Mouse (Mus musculus) midbrain, embryonic 11.5 days (tissue): ENCODE measurements around the gene Ahnak. TPM values are rescaled to one million over a fixed set of nuclear protein-coding genes. Genes with fewer than 3 reads are reported as not detected.
"Not testable (repeated sequence)": the region's sequence is repeated elsewhere in the genome, so short reads cannot be mapped to it uniquely, and the experiment has no call there.

Experiments
- ATAC-seq: fragments of 200-750 bp; cut with Nextera tagmentation; 2 replicates; pipeline ENCODE4 v1.8.0; 2017; ENCODE audit warnings: moderate TSS enrichment, moderate library complexity; ENCODE audit not compliant: low FRiP score
- DNase-seq: peaks from one replicate; pipeline ENCODE4 v3.0.0; 2015; ENCODE audit warnings: low spot score; ENCODE audit errors: missing footprints
- H3K27ac ChIP-seq: fragments of 300-500 bp; sonication (generic); 2 replicates; pipeline ENCODE4 v1.5.1; 2014; ENCODE audit warnings: low read depth, low read length
- H3K27me3 ChIP-seq: fragments of 300-500 bp; sonication (generic); 2 replicates; pipeline ENCODE4 v1.6.1; 2014; ENCODE audit warnings: mild to moderate bottlenecking, low read length, moderate library complexity, mixed read lengths; ENCODE audit not compliant: control insufficient read depth, insufficient read depth
- H3K36me3 ChIP-seq: fragments of 300-500 bp; sonication (generic); 2 replicates; pipeline ENCODE4 v1.6.1; 2014; ENCODE audit warnings: mild to moderate bottlenecking, low read length, moderate library complexity, mixed read lengths; ENCODE audit not compliant: control insufficient read depth, insufficient read depth
- H3K4me1 ChIP-seq: fragments of 300-500 bp; sonication (generic); 2 replicates; pipeline ENCODE4 v1.6.1; 2014; ENCODE audit warnings: low read length; ENCODE audit not compliant: control insufficient read depth, insufficient read depth
- H3K4me2 ChIP-seq: fragments of 300-500 bp; sonication (generic); 2 replicates; pipeline ENCODE4 v1.6.1; 2014; ENCODE audit warnings: mild to moderate bottlenecking, moderate library complexity
- H3K4me3 ChIP-seq: fragments of 300-500 bp; sonication (generic); 2 replicates; pipeline ENCODE4 v1.5.1; 2014; ENCODE audit warnings: low read depth, low read length
- H3K9ac ChIP-seq: fragments of 300-500 bp; sonication (generic); 2 replicates; pipeline ENCODE4 v1.6.1; 2014; ENCODE audit warnings: low read length
- H3K9me3 ChIP-seq: fragments of 300-500 bp; sonication (generic); 2 replicates; pipeline ENCODE4 v1.6.1; 2016; ENCODE audit warnings: low read length; ENCODE audit not compliant: control insufficient read depth
- WGBS: fragments of 180-500 bp; shearing (Covaris S2); extraction: QIAGEN DNeasy Blood & Tissue Kit; methylation state at CpG from one replicate; pipeline ENCODE4 v1.1.7; 2014; 5-methylcytosine and 5-hydroxymethylcytosine counted together
- polyA plus RNA-seq: library from polyadenylated mRNA; unstranded; fragments of >200 nt; fragmentation: Nextera tagmentation; extraction: Ambion mirVana; gene quantifications from 2 replicates; pipeline ENCODE4 v1.2.1, GENCODE M21; 2014

Gene Ahnak
- polyA plus RNA-seq, 1 experiment from 2014 or later: 6.3 TPM

GRCm38 (mm10) chr19:8998546-8998945 is 9.5 kb downstream of the Ahnak start:
- no peak overlapping the region for H3K4me2 ChIP-seq
- H3K9me3 ChIP-seq: no peaks in the 10 kb centered on the region
- 85% methylated on average over 6 of the region's 6 CpGs for WGBS
- H3K4me1 ChIP-seq: no peaks in the 10 kb centered on the region
- no peak overlapping the region for H3K27ac ChIP-seq
- DNase-seq (no peak), ATAC-seq (no peak)
- H3K36me3 ChIP-seq: no peaks in the 10 kb centered on the region
- no peak overlapping the region for H3K4me3 ChIP-seq
- no peak overlapping the region for H3K9ac ChIP-seq
- H3K27me3 ChIP-seq: no peaks in the 10 kb centered on the region

DNA sequence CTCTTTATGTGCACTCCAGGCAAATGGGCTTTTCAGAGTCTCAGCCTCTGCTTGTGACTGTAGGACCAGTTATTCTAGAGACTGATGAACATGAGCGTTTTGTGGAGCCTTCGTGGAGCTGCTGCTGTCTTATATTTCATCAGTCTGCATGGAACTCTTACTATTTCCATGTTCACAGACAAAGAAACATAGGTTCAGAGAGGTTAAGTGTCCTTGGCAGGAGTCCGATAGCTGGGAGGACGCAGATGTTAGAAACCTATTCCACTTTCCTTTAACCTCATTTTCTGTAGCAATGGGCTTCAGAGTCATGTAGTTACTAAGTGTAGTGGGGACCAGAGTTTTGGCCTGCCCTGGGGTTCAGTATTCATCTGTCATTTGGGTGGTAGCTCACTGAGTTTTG is 10.1 kb downstream of the Ahnak start:
- 91% methylated on average over 4 of the region's 4 CpGs for WGBS
- Histone ChIP-seq H3K9me3 (no peaks in the 10 kb centered on the region), H3K27me3 (no peaks in the 10 kb centered on the region), H3K4me1 (no peaks in the 10 kb centered on the region), H3K9ac (no peak overlapping the region), H3K4me2 (no peak overlapping the region), H3K4me3 (no peak overlapping the region), H3K36me3 (no peaks in the 10 kb centered on the region), H3K27ac (no peak overlapping the region)
- ATAC-seq (no peak), DNase-seq (no peak)

- H3K4me3 ChIP-seq, H3K4me1 ChIP-seq, H3K4me2 ChIP-seq, H3K36me3 ChIP-seq, DNase-seq, H3K27me3 ChIP-seq, H3K9ac ChIP-seq, H3K27ac ChIP-seq, ATAC-seq, H3K9me3 ChIP-seq: not testable (repeated sequence)
- 94% methylated on average over 2 of the region's 2 CpGs for WGBS
Observed at GRCm38 (mm10) chr19:9006915-9007314, 17.8 kb downstream of the Ahnak start.

DNA sequence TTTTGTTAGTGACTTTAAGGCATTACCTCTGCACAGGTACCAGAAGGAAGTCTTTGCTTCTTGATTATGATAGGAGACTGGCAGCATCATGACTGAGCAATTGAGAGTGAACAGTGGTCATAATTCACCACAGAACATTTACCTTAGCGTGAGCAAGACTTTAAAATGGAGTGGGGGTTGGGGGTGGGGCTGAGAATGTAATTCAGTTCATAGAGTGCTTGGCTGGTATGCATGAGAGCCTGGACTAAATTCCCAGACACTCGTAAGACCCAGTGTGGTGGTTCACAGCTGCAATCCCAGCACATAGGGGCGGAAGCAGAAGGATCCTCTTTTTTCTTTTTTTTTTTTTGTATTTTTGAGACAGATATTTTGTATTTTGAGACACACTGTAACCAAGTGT is 30.2 kb downstream of the Ahnak start:
- no peaks in the 10 kb centered on the region for H3K27me3 ChIP-seq
- no peak overlapping the region for H3K9ac ChIP-seq
- no peak overlapping the region for H3K27ac ChIP-seq
- no peak for ATAC-seq
- no peaks in the 10 kb centered on the region for H3K36me3 ChIP-seq
- WGBS: 87% methylated on average over 3 of the region's 3 CpGs
- no peak for DNase-seq
- H3K4me3 ChIP-seq: no peak overlapping the region
- no peaks in the 10 kb centered on the region for H3K4me1 ChIP-seq
- H3K4me2 ChIP-seq: no peak overlapping the region
- H3K9me3 ChIP-seq: no peaks in the 10 kb centered on the region

DNA sequence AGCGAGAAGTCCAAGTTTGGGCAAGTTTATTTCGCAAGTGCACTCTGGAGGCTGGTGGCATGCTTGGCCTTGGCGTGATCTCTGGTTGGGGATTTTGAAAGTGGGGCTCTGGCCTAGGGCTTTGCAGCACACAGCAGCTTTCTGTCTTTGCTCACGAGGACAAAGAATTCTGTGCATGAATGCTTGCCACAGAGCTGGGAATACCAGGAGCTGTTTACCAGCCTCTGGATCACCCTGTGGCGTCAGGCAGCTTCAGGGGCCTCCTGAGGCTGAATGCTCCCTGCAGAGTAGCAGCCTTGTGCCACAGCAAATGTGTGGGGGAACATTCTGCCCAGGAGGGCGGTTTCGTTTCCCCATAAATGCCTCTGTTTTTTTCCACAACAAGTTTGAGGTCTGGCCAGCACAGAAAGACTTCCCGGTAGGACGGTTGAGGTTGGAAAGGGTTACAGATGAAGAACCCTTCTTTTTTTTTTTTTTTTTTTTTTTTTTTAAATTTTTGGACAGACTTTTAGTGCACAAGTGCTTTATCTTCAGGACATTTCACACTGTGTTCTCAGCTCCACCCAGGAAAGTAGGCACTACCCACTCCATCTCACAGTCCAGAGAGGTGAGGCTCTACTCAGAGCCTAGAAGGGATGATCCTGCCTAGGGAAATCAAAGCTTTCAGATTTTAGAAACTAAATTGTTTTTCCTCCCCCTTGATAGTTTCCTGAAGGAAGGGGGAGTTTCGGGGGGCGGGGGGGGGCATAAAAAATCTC is 34.1 kb downstream of the Ahnak start:
- Histone ChIP-seq H3K36me3 (no peaks in the 10 kb centered on the region), H3K27me3 (no peaks in the 10 kb centered on the region), H3K4me2 (no peak overlapping the region), H3K27ac (no peak overlapping the region), H3K9ac (no peak overlapping the region), H3K4me3 (no peak overlapping the region), H3K9me3 (no peaks in the 10 kb centered on the region), H3K4me1 (no peaks in the 10 kb centered on the region)
- WGBS: 56% methylated on average over 11 of the region's 11 CpGs
- ATAC-seq (no peak), DNase-seq (no peak)

GRCm38 (mm10) chr19:9025562-9026257 is 36.6 kb downstream of the Ahnak start:
- H3K27ac ChIP-seq: no peak overlapping the region
- ATAC-seq (no peak), DNase-seq (no peak)
- no peaks in the 10 kb centered on the region for H3K36me3 ChIP-seq
- WGBS: 91% methylated on average over 5 of the region's 5 CpGs
- H3K9ac ChIP-seq: no peak overlapping the region
- no peak overlapping the region for H3K4me2 ChIP-seq
- H3K4me3 ChIP-seq: no peak overlapping the region
- H3K27me3 ChIP-seq: no peaks in the 10 kb centered on the region
- no peaks in the 10 kb centered on the region for H3K4me1 ChIP-seq
- H3K9me3 ChIP-seq: no peaks in the 10 kb centered on the region

DNA sequence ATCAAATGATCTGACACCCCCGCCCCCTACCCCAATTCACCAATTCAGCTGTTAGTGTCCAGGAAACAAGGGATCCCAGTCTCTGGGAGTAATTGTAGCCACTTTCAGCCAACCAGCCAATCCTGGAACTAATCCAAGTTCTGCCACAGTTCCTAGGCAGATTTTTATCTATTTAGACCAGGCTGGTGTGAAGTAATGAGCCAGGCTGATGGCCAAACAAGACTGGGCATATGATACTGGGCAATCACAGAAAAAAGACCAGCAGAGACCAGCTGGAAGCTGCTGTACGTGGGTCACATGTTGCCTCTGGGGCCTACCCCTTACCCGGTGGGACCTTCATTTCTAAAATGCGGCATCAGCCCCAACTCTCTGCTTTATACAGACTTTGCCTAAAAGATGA is 37.5 kb downstream of the Ahnak start:
- ATAC-seq (no peak), DNase-seq (no peak)
- H3K4me3 ChIP-seq: no peak overlapping the region
- 88% methylated on average over 4 of the region's 4 CpGs for WGBS
- H3K4me1 ChIP-seq: no peaks in the 10 kb centered on the region
- no peaks in the 10 kb centered on the region for H3K27me3 ChIP-seq
- no peak overlapping the region for H3K9ac ChIP-seq
- no peaks in the 10 kb centered on the region for H3K36me3 ChIP-seq
- H3K27ac ChIP-seq: no peak overlapping the region
- H3K4me2 ChIP-seq: no peak overlapping the region
- no peaks in the 10 kb centered on the region for H3K9me3 ChIP-seq

DNA sequence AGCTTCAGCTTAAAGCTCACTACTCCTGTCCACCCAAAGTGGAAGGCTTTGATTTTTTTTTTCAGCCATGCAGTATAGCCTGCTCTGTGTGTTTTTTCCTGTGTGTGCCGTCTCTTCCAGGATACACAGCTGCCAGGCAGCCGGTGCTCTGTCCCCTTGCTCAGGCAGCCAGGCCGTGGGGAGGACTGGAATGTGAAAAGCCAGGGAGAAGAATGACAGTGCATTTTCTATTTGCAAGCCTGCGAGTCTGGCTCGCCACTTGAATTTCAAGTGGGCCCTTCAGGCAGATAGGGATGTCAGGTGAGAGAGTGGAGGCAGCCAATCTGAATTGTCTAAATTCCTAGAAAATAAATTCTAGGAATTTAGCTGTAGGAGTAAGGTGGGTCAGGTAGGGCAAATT is 38.7 kb downstream of the Ahnak start:
- ATAC-seq (no peak), DNase-seq (no peak)
- H3K36me3 ChIP-seq: no peaks in the 10 kb centered on the region
- H3K27ac ChIP-seq: no peak overlapping the region
- H3K4me3 ChIP-seq: no peak overlapping the region
- H3K9me3 ChIP-seq: no peaks in the 10 kb centered on the region
- no peaks in the 10 kb centered on the region for H3K27me3 ChIP-seq
- WGBS: 32% methylated on average over 5 of the region's 5 CpGs
- no peaks in the 10 kb centered on the region for H3K4me1 ChIP-seq
- H3K9ac ChIP-seq: no peak overlapping the region
- no peak overlapping the region for H3K4me2 ChIP-seq

DNA sequence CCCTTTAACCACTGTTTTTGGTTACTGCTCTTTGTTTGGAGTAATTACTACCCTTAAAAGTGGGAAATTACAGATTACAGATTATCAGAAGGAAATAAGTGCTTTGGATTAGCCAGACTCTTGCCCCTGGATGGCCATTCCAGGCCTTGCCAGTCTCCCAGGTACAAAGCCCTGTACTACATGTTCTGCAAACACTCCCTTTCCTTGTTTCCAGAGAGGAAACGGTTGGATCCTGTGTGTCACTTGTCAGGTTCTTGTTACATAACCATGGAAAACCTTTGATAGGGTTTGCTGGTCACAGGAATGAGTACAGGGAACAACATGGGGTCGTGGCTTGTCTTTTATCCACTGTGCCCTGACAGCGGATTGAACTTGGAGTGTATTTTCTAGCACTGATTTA is 39.3 kb downstream of the Ahnak start:
- H3K36me3 ChIP-seq: no peaks in the 10 kb centered on the region
- no peak overlapping the region for H3K27ac ChIP-seq
- H3K4me2 ChIP-seq: no peak overlapping the region
- H3K9ac ChIP-seq: no peak overlapping the region
- H3K9me3 ChIP-seq: no peaks in the 10 kb centered on the region
- H3K27me3 ChIP-seq: no peaks in the 10 kb centered on the region
- ATAC-seq (no peak), DNase-seq (no peak)
- no peaks in the 10 kb centered on the region for H3K4me1 ChIP-seq
- no peak overlapping the region for H3K4me3 ChIP-seq
- 67% methylated on average over 3 of the region's 3 CpGs for WGBS
